Mouse (Mus musculus) thymus, postnatal 0 days (tissue): Measurements from ENCODE around the gene Rhbdf2. TPM values are rescaled to one million over a fixed set of nuclear protein-coding genes. Genes with fewer than 3 reads are reported as not detected.
A peak's percentile ranks its signal among the peaks of the same experiment; 100 is the strongest.
"Not testable (repeated sequence)": the region's sequence is repeated elsewhere in the genome, so short reads cannot be mapped to it uniquely, and the experiment has no call there.

Experiments used
- DNase-seq: peaks from one replicate; pipeline ENCODE4 v3.0.0-alpha.2; 2015; ENCODE audit warnings: low spot score
- polyA plus RNA-seq: library from polyadenylated mRNA; unstranded; fragments of >200 nt; fragmentation: Nextera tagmentation; extraction: Ambion mirVana; gene quantifications from 2 replicates; pipeline ENCODE4 v1.2.1, GENCODE M21; 2015

Rhbdf2 gene
- polyA plus RNA-seq = 8.8 and 11.2 TPM in 2 replicates

GRCm38 (mm10) chr11:116626299-116627071, at the start of gene Rhbdf2:
Rhbdf2 (minus strand) TSS chr11:116627019.
- DNase-seq = no peak

- no peak for DNase-seq
Measured at GRCm38 (mm10) chr11:116676175-116676976, 49.6 kb upstream of the Rhbdf2 start.

GRCm38 (mm10) chr11:116675429-116675828, 48.6 kb upstream of the Rhbdf2 start:
- DNase-seq = not testable (repeated sequence)

- DNase-seq = no peak
Measured at GRCm38 (mm10) chr11:116674616-116675379, 48.0 kb upstream of the Rhbdf2 start.

- no peak for DNase-seq
Measured at GRCm38 (mm10) chr11:116673410-116673809, 46.6 kb upstream of the Rhbdf2 start.

- DNase-seq = no peak
Measured at GRCm38 (mm10) chr11:116672595-116672994, 45.8 kb upstream of the Rhbdf2 start.

GRCm38 (mm10) chr11:116671845-116672434, 45.1 kb upstream of the Rhbdf2 start:
- no peak for DNase-seq

- DNase-seq = peak; percentile 99
Measured at GRCm38 (mm10) chr11:116671112-116671844, 44.5 kb upstream of the Rhbdf2 start.

- no peak for DNase-seq
Measured at GRCm38 (mm10) chr11:116670386-116670785, 43.6 kb upstream of the Rhbdf2 start.

- DNase-seq = peak; percentile 71
Measured at GRCm38 (mm10) chr11:116669787-116670365, 43.1 kb upstream of the Rhbdf2 start.

GRCm38 (mm10) chr11:116669316-116669715, 42.5 kb upstream of the Rhbdf2 start:
- no peak for DNase-seq

- no peak for DNase-seq
Measured at GRCm38 (mm10) chr11:116668839-116669238, 42.0 kb upstream of the Rhbdf2 start.

GRCm38 (mm10) chr11:116668381-116668825, 41.6 kb upstream of the Rhbdf2 start:
- DNase-seq = peak; percentile 8

GRCm38 (mm10) chr11:116667930-116668329, 41.1 kb upstream of the Rhbdf2 start:
- DNase-seq = peak; percentile 22

- DNase-seq = not testable (repeated sequence)
Measured at GRCm38 (mm10) chr11:116667012-116667411, 40.2 kb upstream of the Rhbdf2 start.

GRCm38 (mm10) chr11:116666566-116666965, 39.7 kb upstream of the Rhbdf2 start:
- no peak for DNase-seq

GRCm38 (mm10) chr11:116665289-116665688, 38.5 kb upstream of the Rhbdf2 start:
- no peak for DNase-seq

- DNase-seq = no peak
Measured at GRCm38 (mm10) chr11:116661948-116662377, 35.1 kb upstream of the Rhbdf2 start.

- DNase-seq = peak; percentile 37
Measured at GRCm38 (mm10) chr11:116661291-116661947, 34.6 kb upstream of the Rhbdf2 start.
